Mouse (Mus musculus): Measurements from ENCODE around the gene Tmc2.

DNA sequence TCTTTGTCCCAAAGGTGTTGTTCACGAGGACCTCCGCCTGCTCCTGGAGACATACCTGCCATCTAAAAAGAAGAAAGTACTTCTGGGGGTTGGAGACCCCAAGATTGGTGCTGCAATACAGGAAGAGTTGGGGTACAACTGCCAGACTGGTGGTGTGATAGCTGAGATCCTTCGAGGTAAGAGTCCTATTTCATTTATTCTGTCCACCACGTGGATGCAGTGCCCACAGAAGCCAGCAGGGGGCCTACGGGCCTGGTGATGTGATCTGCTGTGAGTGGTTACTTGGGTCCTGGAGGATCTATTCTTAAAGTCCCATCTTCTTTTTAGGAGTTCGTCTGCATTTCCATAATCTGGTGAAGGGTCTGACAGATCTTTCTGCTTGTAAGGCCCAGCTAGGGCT is 80.7 kb downstream of the Tmc2 start:
- TF ChIP-seq POLR2A (IDR thresholded peaks at IDR 0.05; ENCODE audit: borderline replicate concordance, low read depth, low read length) (no peak), CTCF (IDR thresholded peaks at IDR 0.05; ENCODE audit: low read depth, low read length) (peak; percentile 88)
